Mouse (Mus musculus) adrenal gland, postnatal 4 days (tissue): ENCODE results near the gene Sec63. TPM values are rescaled to one million over a fixed set of nuclear protein-coding genes. Genes with fewer than 3 reads are reported as not detected.
A peak's percentile ranks its signal among the peaks of the same experiment; 100 is the strongest.

Experiments
- DNase-seq, 2 experiments: peaks; one replicate each; pipeline ENCODE4 v3.0.0; 2021 to 2022; ENCODE audit warnings: low spot score in 2 of 2, mixed read lengths in 2 of 2
- total RNA-seq, 2 experiments: library from RNA; stranded (reverse); gene quantifications; 2 replicates each; pipeline ENCODE4 v1.2.3; 2021

Gene Sec63
- total RNA-seq, 2 experiments from 2014 or later, result 57.4 to 60.0 TPM

GRCm38 (mm10) chr10:42827155-42827554 lies 65.9 kb downstream of the Sec63 start:
- no peak for DNase-seq

GRCm38 (mm10) chr10:42830007-42830406 lies 68.7 kb downstream of the Sec63 start:
- no peak for DNase-seq

GRCm38 (mm10) chr10:42830409-42830808 lies 69.1 kb downstream of the Sec63 start:
- no peak for DNase-seq

- DNase-seq, result no peak
Observed at GRCm38 (mm10) chr10:42832677-42833076, 71.4 kb downstream of the Sec63 start.

DNA sequence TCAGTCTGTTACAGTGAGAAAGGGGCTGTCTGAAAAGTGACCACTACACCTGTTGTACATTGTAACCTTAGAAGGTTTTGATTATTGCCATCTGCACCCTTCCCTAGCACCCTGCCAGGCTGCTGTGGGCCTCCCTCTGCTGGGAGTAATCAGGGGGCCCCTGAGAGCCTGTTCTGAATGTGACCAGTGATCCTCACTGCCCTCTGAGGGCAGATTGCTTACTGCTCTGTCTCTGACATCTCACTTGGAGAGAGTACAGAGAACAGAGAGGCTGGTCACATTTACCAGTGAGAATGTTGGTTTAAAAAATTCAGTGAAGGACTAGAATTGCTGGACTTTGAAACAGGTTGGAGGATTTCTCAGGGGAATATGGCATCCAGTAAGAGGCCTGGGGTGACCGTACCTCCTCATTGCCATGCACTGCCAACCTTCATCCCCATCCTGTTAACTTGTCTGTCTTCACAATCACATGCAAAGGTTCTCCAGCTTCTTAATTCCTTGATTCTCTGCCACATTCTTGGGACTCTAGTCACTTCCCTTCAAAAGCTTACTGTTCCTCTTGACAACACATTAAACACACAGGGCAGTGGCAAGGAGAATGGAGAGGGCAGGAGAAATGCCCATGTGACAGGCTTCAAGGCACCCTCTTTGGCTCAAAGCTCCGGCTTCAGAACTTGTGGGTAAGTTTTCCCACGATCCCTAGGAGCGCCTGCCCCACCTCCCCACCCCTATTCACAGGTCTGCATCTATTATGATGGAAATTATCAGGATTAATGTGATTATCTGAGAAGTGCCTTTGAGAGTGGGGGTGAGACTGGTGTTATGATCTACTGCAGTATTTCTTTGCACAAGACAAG lies 72.8 kb downstream of the Sec63 start:
- no peak for DNase-seq

DNA sequence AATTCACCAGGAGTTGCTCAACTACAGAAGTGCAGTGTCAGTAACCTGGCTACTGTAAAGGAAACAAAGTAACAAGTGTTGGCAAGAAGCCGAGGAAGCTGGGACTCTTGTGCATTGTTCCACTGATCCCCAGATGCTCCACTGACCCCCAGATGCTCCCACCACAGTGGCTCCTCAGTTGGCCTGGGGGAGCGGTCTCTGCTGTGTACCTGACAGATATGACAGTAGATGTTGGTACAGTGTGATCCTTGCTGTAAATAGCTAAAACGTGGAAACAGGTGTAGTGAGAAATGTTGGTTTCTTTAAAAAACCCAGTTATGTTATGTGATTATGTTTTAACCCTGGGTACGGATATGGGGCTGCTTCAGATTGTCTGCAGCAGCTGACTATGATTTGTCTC lies 76.8 kb downstream of the Sec63 start:
- DNase-seq, result no peak

DNA sequence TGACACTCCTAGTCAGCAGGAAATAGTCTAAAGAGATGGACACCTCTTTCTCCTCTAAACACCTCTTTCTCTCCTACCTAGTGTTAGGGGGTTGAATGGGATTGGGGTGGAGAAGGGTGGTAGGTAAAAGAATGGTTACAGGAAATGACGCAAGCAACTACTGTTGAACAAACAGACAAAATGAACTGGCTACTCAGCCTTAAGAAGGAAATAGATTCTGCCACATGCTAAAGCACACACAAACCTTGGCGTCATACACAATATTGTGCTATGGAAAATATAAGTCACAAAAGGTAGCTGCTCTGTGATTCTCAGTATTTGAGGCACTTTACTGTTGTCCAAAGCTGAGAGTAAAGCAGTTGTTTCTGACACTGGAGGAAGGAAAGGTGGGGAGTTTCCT lies 77.4 kb downstream of the Sec63 start:
- no peak for DNase-seq

GRCm38 (mm10) chr10:42840036-42840435 lies 78.7 kb downstream of the Sec63 start:
- no peak for DNase-seq

- no peak for DNase-seq
Observed at GRCm38 (mm10) chr10:42841531-42842195, 80.4 kb downstream of the Sec63 start.

- DNase-seq, result peak; percentile 56 to 59
Observed at GRCm38 (mm10) chr10:42842358-42842757, 81.1 kb downstream of the Sec63 start.

GRCm38 (mm10) chr10:42843416-42843815 lies 82.1 kb downstream of the Sec63 start:
- DNase-seq, result no peak

GRCm38 (mm10) chr10:42845480-42845879 lies 84.2 kb downstream of the Sec63 start:
- no peak for DNase-seq

DNA sequence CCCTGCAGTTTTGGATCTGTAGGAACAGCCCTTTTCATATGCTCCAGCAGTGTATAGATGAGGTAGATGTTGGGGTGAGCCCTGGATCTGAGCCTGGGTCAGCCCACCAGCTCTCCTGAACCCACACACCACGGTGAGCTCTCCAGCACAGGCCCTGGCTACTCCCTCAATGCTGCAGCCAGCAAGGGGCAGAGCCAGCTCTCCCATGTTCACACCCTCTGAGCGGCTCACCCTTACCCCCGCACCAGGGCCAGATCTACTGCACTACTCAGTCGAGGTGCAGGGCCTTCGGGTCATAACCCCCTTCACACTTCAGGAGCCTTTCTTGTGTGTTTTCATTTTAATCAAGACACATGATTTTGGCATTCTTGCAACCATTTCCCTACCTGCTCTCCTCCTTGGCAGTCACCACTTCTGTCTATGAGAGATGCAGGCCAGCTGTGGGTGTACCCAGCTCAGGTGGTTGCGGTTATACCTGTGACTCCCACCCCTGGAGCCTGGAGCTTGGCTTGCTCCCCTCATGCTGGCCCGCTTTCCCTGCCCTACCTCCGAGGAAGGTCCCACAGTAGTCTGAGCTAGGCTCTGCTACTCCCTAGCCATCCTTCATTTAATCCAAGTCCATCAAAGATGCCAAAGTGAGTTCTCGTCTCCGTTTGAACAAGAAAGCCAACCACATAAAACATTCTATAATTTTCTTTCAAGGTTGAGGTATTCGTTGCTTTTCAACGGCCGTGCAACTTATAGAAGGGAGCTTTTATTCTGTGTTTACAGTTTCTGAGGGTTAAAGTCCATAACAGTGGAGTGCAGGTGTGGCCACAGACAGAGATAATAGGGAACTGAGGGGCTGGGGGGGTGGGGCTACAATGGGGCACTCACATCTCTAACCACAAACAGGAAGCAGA lies 87.1 kb downstream of the Sec63 start:
- DNase-seq, result no peak

- DNase-seq, result no peak
Observed at GRCm38 (mm10) chr10:42849081-42849400, 87.7 kb downstream of the Sec63 start.

- DNase-seq, result no peak
Observed at GRCm38 (mm10) chr10:42854838-42855237, 93.5 kb downstream of the Sec63 start.

DNA sequence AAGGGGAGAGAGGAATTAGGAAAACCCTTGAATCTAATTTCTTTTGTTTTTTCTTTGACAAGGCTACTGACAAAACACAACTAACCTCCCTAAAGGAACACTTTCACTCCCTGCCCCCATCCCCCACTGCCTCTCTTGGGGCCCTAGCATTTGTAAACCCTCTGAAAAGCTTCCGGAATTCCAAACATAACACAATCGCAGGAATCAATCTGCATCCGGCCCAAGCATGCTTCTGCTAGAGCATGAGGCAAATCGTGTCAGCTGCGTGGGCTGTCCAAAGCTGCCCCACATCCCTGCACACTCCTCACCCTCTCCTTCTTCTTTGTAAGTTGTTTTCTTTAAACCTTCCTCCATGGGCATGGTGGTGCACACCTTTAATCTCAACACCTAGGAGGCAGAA lies 94.0 kb downstream of the Sec63 start:
- no peak for DNase-seq

GRCm38 (mm10) chr10:42856574-42856973 lies 95.3 kb downstream of the Sec63 start:
- no peak for DNase-seq

DNA sequence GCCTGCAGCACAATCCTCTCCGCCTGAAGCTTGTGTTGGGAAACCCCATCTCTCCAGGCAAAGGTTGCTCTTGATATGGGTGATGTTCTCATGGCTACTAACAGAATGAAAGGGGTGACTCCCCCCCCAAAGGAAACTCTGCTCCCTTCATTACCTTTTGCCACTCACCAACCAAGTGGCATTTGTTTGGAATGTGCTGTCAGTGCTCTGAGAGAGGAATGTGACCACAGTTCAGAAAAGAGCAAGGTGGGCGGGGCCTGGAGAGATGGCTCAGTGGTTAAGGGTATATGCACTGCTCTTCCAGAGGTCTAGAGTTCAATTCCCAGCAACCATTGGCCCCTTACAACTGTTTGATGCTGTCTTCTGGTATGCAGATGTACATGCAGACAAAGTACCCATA lies 95.7 kb downstream of the Sec63 start:
- DNase-seq, result no peak

DNA sequence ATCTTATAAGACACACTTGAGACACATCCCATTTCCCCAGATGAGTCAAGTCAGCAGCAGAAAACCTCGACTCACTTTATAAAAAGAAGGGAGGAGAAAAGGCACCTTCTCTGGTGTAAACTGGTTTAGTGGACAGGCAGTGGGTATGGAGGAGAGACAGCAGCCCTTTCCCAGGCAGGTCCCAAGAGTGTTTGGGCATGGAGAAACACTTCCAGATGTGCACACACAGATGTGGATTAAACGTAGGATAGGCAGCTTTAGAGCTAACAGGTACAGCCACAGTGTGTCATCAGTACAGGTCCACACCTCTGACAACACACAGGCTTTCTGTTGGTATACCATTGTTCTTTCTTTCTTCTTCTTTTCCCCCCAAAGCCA lies 98.5 kb downstream of the Sec63 start:
- DNase-seq, result no peak

DNA sequence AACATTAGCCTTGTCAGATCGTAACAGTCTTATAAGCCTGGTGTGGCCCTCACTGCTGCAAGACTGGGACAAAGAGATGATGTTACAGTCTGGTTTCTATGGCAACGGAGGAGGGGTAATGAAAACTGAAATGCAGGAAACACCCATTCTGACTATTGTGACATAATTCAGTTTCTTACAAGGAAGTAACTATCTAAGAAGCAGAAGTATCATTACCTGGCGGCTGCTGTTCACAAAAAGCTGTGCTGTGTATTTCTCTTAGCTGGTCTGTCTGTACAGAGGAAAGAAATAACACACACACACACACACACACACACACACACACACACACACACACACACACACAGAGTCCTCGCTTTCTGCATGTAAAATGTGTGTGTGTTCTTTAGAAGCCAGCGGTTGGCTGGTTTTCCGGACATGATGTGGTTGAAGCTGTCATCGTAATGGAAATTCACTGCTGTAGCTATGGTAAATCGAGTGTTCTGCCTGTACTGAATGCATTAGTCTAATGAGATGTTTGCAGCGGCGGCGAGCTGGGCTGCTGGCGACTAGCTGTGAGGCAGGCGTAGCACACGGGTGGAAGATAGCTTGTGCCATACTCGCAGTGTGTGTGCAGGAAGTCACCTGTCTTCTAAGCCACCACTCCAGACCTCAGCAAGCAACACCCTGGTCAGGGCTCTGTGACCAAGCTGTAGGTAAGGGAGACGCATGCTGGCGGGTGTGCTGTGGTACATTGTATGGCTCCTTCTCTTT lies 99.0 kb downstream of the Sec63 start, which contains the start of gene Scml4:
Gene Scml4 (plus strand): TSS at position 212 of the 753 bp plus-strand sequence.
- DNase-seq, result no peak

DNA sequence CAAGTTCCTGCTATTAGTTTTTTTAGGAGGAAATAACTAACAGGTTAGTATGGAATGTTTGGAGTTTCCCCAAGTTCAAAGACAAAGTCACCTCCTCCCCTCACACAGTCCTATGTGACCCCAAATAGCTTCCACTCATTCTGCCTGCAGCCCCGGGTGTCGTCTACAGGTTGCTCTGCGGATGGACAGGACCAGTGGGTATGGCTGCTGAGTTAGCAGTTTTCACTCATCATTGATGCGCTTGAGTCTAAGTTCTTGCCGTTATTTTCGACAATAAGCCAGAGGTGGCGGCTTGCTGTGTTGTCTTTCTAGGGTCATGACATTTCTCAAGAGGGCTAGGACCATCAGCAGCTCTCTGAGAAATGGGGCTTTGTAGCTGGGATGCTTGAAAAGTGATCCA lies 100.2 kb downstream of the Sec63 start:
- no peak for DNase-seq
